In genomic region chr7:131037083-131037482, GRCm38 (mm10) we compare ENCODE assay signal across 21 mouse cellular contexts. TPM values are rescaled to one million over a fixed set of nuclear protein-coding genes. Genes with fewer than 3 reads are reported as not detected.
"Had no signal": no experiment of that assay in that cellular context is flagged by ENCODE, and none has a peak within 500 bp of the region (broad histone marks: within the 10 kb centered on the region; RNA-seq: fewer than 3 reads in every experiment).

No protein-coding gene starts in this region.

- H3K4me2 ChIP-seq: lung, embryonic 14.5 days; midbrain, embryonic 12.5 days; neural tube, embryonic 13.5 days; neural tube, embryonic 15.5 days; stomach, embryonic 15.5 days had no signal

- H3K9me3 ChIP-seq: midbrain, embryonic 10.5 days; midbrain, embryonic 12.5 days; neural tube, embryonic 13.5 days; neural tube, embryonic 15.5 days; stomach, embryonic 15.5 days had no signal

- H3K4me3 ChIP-seq: midbrain, embryonic 10.5 days; midbrain, embryonic 12.5 days; myocyte; neural tube, embryonic 13.5 days; neural tube, embryonic 15.5 days; stomach, embryonic 15.5 days had no signal

- DNase-seq: lung, adult 18-20 months; lung, embryonic 14.5 days; lung, postnatal 10 days; lung, postnatal 4 days; midbrain, embryonic 14.5 days; retina, postnatal 1 day; right cerebral cortex, adult 18-20 months; right cerebral cortex, postnatal 14 days; thymus, adult 18-20 months had no signal

- H3K4me1 ChIP-seq: midbrain, embryonic 12.5 days; neural tube, embryonic 13.5 days; neural tube, embryonic 15.5 days; stomach, embryonic 15.5 days had no signal

- H3K27ac ChIP-seq: liver, embryonic 14.5 days; midbrain, embryonic 10.5 days; midbrain, embryonic 12.5 days; neural tube, embryonic 13.5 days; neural tube, embryonic 15.5 days; stomach, embryonic 15.5 days had no signal

- ATAC-seq: midbrain, embryonic 16.5 days had no signal

- H3K27me3 ChIP-seq: midbrain, embryonic 12.5 days; neural tube, embryonic 13.5 days; neural tube, embryonic 15.5 days; stomach, embryonic 15.5 days had no signal

- H3K9ac ChIP-seq: liver, embryonic 14.5 days; lung, embryonic 14.5 days; midbrain, embryonic 12.5 days; neural tube, embryonic 13.5 days; neural tube, embryonic 15.5 days; stomach, embryonic 15.5 days had no signal

- H3K36me3 ChIP-seq: midbrain, embryonic 10.5 days; midbrain, embryonic 12.5 days; neural tube, embryonic 13.5 days; neural tube, embryonic 15.5 days; stomach, embryonic 15.5 days had no signal

RNA-seq across cellular contexts. Expression of gene Dmbt1, which starts 5.2 kb away (rescaled TPM):
- total RNA-seq: megakaryocyte, adult 5-6 weeks; megakaryocyte-erythroid progenitor cell, adult 5-6 weeks had no signal
- polyA plus RNA-seq: liver, embryonic 14.5 days; lung, embryonic 14.5 days; lung, embryonic 16.5 days; midbrain, embryonic 10.5 days; midbrain, embryonic 12.5 days; midbrain, embryonic 14.5 days; midbrain, embryonic 16.5 days; myocyte; neural tube, embryonic 11.5 days; neural tube, embryonic 13.5 days; neural tube, embryonic 15.5 days had no signal
